Mouse (Mus musculus): Measurements from ENCODE around the gene Cyb5r2. TPM values are rescaled to one million over a fixed set of nuclear protein-coding genes. Genes with fewer than 3 reads are reported as not detected.

Cyb5r2 gene
- total and polyA plus RNA-seq, 3 experiments, result not detected

DNA sequence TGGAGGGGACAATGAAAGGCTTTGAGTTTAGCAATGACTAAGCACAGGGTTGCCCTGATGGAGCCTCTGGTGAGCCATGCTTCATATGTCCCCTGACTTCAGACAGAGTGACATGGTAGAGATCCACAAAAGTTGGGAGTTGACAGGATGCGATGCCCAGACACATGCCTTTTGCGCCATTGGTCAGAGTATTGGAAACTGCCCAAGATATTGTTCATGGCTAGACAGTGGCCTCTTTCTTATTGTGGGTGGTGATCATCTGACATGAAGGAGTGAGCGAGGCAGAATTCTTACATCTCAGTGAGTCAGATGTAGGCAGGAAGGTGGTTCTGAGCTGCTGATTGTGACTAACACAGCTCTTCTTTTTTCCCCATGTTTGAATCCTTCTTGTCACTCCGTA lies 35.3 kb downstream of the Cyb5r2 start:
- no peak for DNase-seq

DNA sequence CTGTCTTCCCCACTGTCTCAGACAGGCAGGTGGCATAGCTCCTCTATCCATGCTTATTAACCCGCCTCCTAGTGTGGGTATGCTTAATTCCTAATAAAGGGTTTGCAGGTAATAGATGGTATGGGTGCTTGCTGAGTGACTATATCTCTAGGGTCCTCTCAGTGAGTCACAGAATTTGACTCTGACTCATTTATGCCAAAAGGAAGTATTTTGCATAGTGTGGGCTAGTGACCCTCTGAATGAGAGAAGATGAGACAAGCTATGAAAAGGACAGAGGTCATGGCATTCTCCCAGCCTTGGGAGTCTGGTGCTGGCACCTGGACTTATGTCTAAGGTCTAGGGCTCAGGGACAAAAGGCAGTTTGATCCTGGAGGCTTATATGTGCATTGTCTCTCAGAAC lies 37.1 kb downstream of the Cyb5r2 start:
- DNase-seq, result no peak

DNA sequence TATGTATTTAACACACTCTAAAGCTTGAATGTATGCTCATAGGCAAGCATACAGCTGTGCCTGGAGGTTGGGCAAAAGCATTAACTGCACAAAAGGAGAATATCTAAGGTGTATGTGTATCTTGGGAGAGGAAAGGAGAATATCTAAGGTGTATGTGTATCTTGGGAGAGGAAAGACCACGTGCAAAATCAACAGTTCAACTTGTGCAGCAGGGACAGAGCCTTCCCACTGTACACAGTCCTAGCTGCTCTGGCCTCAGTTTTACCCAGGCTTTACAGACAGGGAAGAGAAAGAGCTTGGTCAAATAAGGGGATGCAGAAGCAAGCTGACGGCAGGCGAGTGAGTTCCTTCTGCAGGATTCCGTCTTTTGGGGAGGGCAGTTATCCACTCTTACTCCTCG lies 43.8 kb downstream of the Cyb5r2 start:
- no peak for DNase-seq

DNA sequence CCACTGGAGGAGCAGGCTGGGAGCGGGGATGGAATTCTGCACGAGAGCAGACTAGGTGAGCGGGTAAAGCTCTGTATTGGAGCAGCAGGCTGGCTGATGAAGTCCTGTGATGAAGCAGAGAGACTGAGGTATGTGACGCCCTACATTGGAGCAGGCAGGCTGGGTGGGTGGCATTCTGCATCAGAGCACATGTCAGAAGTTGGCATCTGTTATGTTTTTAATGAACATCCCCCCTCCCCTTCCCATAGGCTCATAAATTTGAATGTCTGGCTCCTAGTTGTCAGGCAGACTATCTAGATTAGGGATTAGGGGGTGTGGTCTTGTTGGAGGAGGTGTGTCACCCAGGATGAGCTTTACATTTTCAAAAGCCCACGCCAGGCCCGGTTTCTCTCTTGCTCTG lies 45.1 kb downstream of the Cyb5r2 start:
- no peak for DNase-seq

DNA sequence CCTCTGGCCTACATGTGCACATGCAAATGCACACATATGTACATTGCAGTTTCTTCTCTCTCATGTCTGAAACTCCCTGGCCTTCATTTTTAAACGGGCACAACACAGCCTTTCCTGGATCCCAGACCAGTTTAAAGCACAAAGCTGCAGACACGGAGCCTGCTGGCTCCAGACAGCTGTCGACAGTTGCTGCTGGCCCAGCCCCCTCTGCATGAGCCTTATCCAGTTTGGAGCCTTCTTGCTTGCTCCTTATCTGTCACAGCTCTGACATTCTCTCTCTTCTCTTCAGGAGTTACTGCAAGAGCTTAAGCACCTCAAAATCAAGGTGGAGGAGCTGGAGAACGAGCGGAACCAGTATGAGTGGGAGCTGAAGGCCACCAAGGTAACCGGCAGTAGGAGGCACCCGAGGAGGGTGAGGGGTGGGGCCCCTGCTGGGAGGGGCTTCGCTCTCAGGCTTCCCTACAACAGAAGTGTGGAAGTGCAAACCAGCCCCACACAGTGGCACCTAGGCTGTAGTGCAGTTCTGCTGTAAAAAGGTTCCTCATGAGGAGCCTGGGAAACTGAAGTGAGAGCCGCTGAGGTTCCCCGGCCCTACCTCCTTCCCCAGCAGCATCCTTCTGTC lies 49.2 kb downstream of the Cyb5r2 start:
- DNase-seq, result peak; percentile 74

DNA sequence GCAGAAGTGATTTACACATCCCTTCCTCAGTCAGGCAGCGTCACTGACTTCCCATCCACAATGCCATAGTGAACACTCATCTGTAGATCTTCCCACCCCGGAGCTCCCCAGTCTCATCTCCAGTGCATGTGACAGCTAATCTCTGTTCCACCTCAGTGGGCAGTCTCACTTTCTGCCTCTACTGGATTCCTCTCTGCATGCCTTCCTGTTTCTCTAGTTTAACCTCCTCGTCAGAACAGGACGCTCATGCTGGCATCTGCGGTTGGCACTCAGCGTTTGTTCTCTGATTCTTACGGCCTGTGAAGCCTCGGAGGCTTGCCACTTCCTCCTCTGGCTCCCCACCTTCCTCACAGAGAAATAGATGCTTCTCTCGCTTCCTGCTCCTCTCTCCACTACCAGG lies 50.2 kb downstream of the Cyb5r2 start:
- DNase-seq, result no peak

DNA sequence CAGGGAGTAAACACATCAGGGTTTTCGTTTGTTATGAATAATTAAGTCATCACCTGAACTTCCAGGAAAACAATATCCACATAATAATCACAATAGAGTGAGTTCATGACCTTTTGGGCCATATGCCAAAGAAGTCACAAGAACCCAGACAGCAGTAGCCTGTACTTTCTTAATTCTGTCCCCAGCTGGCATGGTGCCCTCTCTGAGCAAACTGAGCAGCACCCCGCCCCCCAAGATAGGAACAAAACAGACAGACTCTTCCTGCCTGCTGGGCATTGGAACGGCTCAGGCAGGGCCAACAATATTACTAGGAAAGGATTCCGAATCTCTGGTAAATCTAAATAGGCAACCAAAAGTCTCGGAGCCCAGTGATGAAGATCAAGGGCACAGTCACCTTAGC lies 51.9 kb downstream of the Cyb5r2 start:
- DNase-seq, result peak; percentile 22

DNA sequence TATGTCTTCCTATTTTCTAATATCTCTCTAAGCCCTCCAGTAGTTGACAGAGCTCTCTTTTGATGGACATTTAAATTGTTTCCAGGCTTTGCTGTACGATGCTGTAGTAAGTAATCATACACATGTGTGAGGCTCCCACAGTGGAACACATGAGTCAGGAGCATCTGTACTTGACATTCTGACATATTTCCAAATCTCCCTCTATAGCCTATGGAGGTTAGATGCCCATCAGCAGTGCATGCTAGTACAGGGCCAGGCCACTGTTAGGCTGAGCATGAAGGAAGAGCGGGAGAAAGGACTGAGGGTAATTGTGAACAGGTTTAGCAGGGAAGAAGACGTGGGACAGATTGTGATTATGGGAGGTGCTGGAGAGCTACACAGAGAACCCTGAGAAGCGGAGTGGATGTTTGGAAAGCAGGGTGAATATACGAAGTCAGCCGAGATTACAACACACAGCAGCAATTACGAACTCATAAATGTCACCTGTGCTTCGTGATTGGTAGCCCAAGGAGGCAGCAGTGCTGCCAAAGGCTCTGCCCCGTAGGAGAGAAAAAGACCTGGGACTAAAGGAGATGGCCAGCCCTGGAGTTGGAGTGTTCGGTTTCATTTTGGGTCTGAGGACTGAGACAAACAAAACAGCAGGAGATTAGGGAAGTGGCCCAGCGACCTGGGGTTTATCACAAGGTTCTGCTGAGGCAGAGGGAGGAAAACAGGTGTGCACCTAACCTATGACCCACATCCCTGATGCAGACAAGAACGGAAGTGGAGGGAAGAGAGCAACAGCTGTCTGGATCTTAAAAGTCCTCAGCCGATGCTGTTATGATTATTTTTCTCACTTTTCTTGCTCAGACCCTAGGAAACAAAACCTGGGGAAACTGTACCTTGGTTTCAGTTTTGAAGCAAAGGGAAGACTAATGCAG lies 55.1 kb downstream of the Cyb5r2 start:
- no peak for DNase-seq

DNA sequence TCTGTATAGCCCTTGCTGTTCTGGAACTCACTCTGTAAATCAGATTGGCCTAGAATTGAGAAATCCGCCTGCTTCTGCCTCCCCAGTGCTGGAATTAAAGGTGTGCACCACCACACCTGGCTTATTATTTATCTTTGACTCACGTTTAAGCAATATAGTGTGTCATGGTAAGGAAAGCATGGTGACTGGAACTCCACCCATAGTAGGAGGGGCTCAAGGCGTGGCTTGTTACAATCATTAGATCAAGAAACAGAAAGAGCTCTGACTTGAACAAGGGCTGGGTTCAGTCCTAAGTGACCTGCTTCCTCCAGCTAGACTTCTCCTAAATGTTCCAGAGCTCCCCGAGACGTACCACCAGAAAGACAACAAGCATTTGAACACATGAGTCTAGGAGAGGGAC lies 57.2 kb downstream of the Cyb5r2 start:
- DNase-seq, result no peak

DNA sequence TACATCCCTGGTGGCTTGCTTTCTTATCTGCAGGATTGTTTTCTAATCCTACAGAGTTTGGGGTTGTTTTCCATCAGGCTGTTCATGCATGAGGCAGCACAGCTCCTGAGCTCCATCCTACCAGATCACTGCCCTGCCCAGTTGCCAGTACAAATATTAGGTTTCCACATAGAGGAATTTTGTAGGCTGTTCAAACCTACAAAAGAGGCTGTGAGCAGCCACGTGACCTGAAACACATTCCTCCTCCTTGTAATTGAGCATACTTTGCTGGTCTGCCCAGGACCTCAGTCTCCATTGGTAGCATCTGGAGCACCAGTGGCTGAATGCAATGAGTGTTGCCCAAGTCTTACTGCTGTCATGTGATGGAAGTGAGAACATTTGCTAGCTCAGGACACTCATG lies 57.9 kb downstream of the Cyb5r2 start:
- no peak for DNase-seq

Other genes starting within 250 kb of the Cyb5r2 start
- gene Olfml1, start 190.6 kb downstream of the Cyb5r2 start, total RNA-seq (2021), result 10 to 100 TPM in 1 of 2 experiments, 1 to 10 TPM in 1; 8.0 to 12.3 TPM
- 2.6 and 3.1 TPM in 2 replicates for gene Olfml1, start 190.6 kb downstream of the Cyb5r2 start, polyA plus RNA-seq (2012; rRNA removed)
- gene Ppfibp2, start 162.8 kb downstream of the Cyb5r2 start, total RNA-seq (2021), result 1 to 10 TPM; 3.5 to 7.5 TPM
- gene Ppfibp2, start 162.8 kb downstream of the Cyb5r2 start, polyA plus RNA-seq (2012; rRNA removed), result 1.5 and 2.2 TPM in 2 replicates
- not detected for gene 5330417H12Rik, start 132.9 kb downstream of the Cyb5r2 start, total RNA-seq (2021)
- not detected in 2 replicates for gene 5330417H12Rik, start 132.9 kb downstream of the Cyb5r2 start, polyA plus RNA-seq (2012; rRNA removed)
- gene Ovch2, start 43.2 kb upstream of the Cyb5r2 start, total RNA-seq (2021), result not detected
- not detected in 2 replicates for gene Ovch2, start 43.2 kb upstream of the Cyb5r2 start, polyA plus RNA-seq (2012; rRNA removed)
- gene Olfr467, start 54.2 kb upstream of the Cyb5r2 start, total RNA-seq (2021), result not detected
- not detected in 2 replicates for gene Olfr467, start 54.2 kb upstream of the Cyb5r2 start, polyA plus RNA-seq (2012; rRNA removed)
- not detected for gene Olfr469, start 67.5 kb upstream of the Cyb5r2 start, total RNA-seq (2021)
- not detected in 2 replicates for gene Olfr469, start 67.5 kb upstream of the Cyb5r2 start, polyA plus RNA-seq (2012; rRNA removed)
- gene Olfr470, start 89.5 kb upstream of the Cyb5r2 start, total RNA-seq (2021), result not detected
- not detected in 2 replicates for gene Olfr470, start 89.5 kb upstream of the Cyb5r2 start, polyA plus RNA-seq (2012; rRNA removed)
- not detected for gene Olfr472, start 139.9 kb upstream of the Cyb5r2 start, total RNA-seq (2021)
- not detected in 2 replicates for gene Olfr472, start 139.9 kb upstream of the Cyb5r2 start, polyA plus RNA-seq (2012; rRNA removed)
- gene Olfr473, start 172.4 kb upstream of the Cyb5r2 start, total RNA-seq (2021), result not detected
- gene Olfr473, start 172.4 kb upstream of the Cyb5r2 start, polyA plus RNA-seq (2012; rRNA removed), result not detected in 2 replicates
- gene Olfr474, start 196.6 kb upstream of the Cyb5r2 start, total RNA-seq (2021), result not detected
- not detected in 2 replicates for gene Olfr474, start 196.6 kb upstream of the Cyb5r2 start, polyA plus RNA-seq (2012; rRNA removed)
- not detected for gene Olfr476, start 206.8 kb upstream of the Cyb5r2 start, total RNA-seq (2021)
- gene Olfr476, start 206.8 kb upstream of the Cyb5r2 start, polyA plus RNA-seq (2012; rRNA removed), result not detected in 2 replicates
- not detected for gene Olfr477, start 228.7 kb upstream of the Cyb5r2 start, total RNA-seq (2021)
- gene Olfr477, start 228.7 kb upstream of the Cyb5r2 start, polyA plus RNA-seq (2012; rRNA removed), result not detected in 2 replicates